Comparison of ENCODE assay signal across 13 mouse cellular contexts in genomic region chr1:51647955-51648354, GRCm38 (mm10).
DNase-seq lines count a peak whose midpoint lies in the region; ATAC-seq and TF ChIP-seq lines count a peak whose summit lies in the region.
"Had no signal": no experiment of that assay in that cellular context is flagged by ENCODE, and none has a peak within 500 bp of the region (broad histone marks: within the 10 kb centered on the region; RNA-seq: fewer than 3 reads in every experiment).

No protein-coding gene starts in this region.

- H3K27ac ChIP-seq in embryonic facial prominence, embryonic 14.5 days (replicated peaks; ENCODE audit: low read depth, low read length), result no peak overlapping the region
- H3K27ac ChIP-seq in embryonic facial prominence, embryonic 10.5 days (replicated peaks), result no peak overlapping the region
- H3K27ac ChIP-seq: hindbrain, embryonic 12.5 days; liver, embryonic 13.5 days; midbrain, embryonic 10.5 days had no signal

- WGBS in embryonic facial prominence, embryonic 14.5 days, result 66% methylated on average over 2 of the region's 2 CpGs
- WGBS in embryonic facial prominence, embryonic 10.5 days, result 85% methylated on average over 2 of the region's 2 CpGs
- 56% methylated on average over 2 of the region's 2 CpGs for WGBS in lung, adult 2 months

- H3K4me1 ChIP-seq in embryonic facial prominence, embryonic 14.5 days (ENCODE audit: control insufficient read depth, insufficient read depth, low read length), result peaks cover 9% of the 10 kb centered on the region
- peaks cover 23% of the 10 kb centered on the region for H3K4me1 ChIP-seq in embryonic facial prominence, embryonic 10.5 days
- H3K4me1 ChIP-seq in lung, adult 2 months (ENCODE audit: control insufficient read depth, insufficient read depth, low read length), result no peaks in the 10 kb centered on the region; the same call in 1 of the 2 replicates
- H3K4me1 ChIP-seq: liver, embryonic 13.5 days had no signal

- no peak overlapping the region for H3K4me2 ChIP-seq in embryonic facial prominence, embryonic 14.5 days (ENCODE audit: low read depth, low read length)
- H3K4me2 ChIP-seq: hindbrain, embryonic 12.5 days; liver, embryonic 13.5 days had no signal

- no peaks in the 10 kb centered on the region for H3K9me3 ChIP-seq in embryonic facial prominence, embryonic 14.5 days (ENCODE audit: control insufficient read depth, low read length)
- H3K9me3 ChIP-seq in embryonic facial prominence, embryonic 10.5 days, result no peaks in the 10 kb centered on the region
- H3K9me3 ChIP-seq: hindbrain, embryonic 12.5 days; liver, embryonic 13.5 days; midbrain, embryonic 10.5 days had no signal

- no peaks in the 10 kb centered on the region for H3K36me3 ChIP-seq in embryonic facial prominence, embryonic 14.5 days (ENCODE audit: control insufficient read depth, insufficient read depth, low read length)
- H3K36me3 ChIP-seq in embryonic facial prominence, embryonic 10.5 days (replicated peaks), result no peaks in the 10 kb centered on the region
- H3K36me3 ChIP-seq: hindbrain, embryonic 12.5 days; liver, embryonic 13.5 days; midbrain, embryonic 10.5 days had no signal

- no peak for TF ChIP-seq POLR2A in lung, adult 2 months (IDR thresholded peaks at IDR 0.05; ENCODE audit: borderline replicate concordance, extremely low read depth, low read depth, low read length)

- no peaks in the 10 kb centered on the region for H3K27me3 ChIP-seq in embryonic facial prominence, embryonic 14.5 days (replicated peaks; ENCODE audit: control insufficient read depth, insufficient read depth, low read length)
- no peaks in the 10 kb centered on the region for H3K27me3 ChIP-seq in embryonic facial prominence, embryonic 10.5 days (replicated peaks; ENCODE audit: low read depth, poor library complexity, severe bottlenecking)
- H3K27me3 ChIP-seq: hindbrain, embryonic 12.5 days; liver, embryonic 13.5 days had no signal

- ATAC-seq in embryonic facial prominence, embryonic 14.5 days (ENCODE audit: low read depth), result peak; percentile 30
- ATAC-seq in frontal cortex, adult (ENCODE audit: low TSS enrichment), result no peak

- no peak for DNase-seq in embryonic facial prominence, embryonic 14.5 days (ENCODE audit: low spot score)
- no peak for DNase-seq in embryonic facial prominence, embryonic 10.5 days (ENCODE audit: low spot score)
- DNase-seq in adipocyte (ENCODE audit: low spot score), result peak; percentile 92
- DNase-seq in gastrocnemius, postnatal 14 days, result peak; percentile 63
- peak; percentile 16 for DNase-seq in lung, adult 2 months
- DNase-seq in right cerebral cortex, postnatal 10 days (ENCODE audit: low spot score in 2 of 2), result no peak
- DNase-seq in right cerebral cortex, adult 2 months (ENCODE audit: low spot score in 2 of 2), result no peak
- DNase-seq: kidney, adult 9 months; liver, embryonic 13.5 days had no signal

- intact Hi-C loops in gastrocnemius, postnatal 14 days (cut with DNase I; ENCODE audit: low total_unique reads), result loop anchor here (5.0 to 10.0 kb wide), 3 partner anchors 299 to 447 kb away; no protein-coding TSS in a partner anchor

- TF ChIP-seq CTCF in lung, adult 2 months (IDR thresholded peaks at IDR 0.05; ENCODE audit: insufficient read depth, low read length), result no peak

- no peak overlapping the region for H3K9ac ChIP-seq in embryonic facial prominence, embryonic 14.5 days (ENCODE audit: low read depth, low read length)
- H3K9ac ChIP-seq: hindbrain, embryonic 12.5 days; liver, embryonic 13.5 days had no signal

- no peak overlapping the region for H3K4me3 ChIP-seq in embryonic facial prominence, embryonic 14.5 days (ENCODE audit: low read depth, low read length)
- H3K4me3 ChIP-seq in embryonic facial prominence, embryonic 10.5 days, result no peak overlapping the region
- no peak overlapping the region for H3K4me3 ChIP-seq in lung, adult 2 months (replicated peaks; ENCODE audit: extremely low read depth, low read depth, low read length)
- H3K4me3 ChIP-seq: erythroblast, embryonic 14.5 days; hindbrain, embryonic 12.5 days; liver, embryonic 13.5 days; midbrain, embryonic 10.5 days had no signal

Comparison
In these comparisons a context has a peak if more than half of its experiments do, and no peak if none do; other contexts are left out.
1. DNase-seq: peak in adipocyte (single experiment), gastrocnemius, postnatal 14 days (single experiment) and lung, adult 2 months (single experiment); none in embryonic facial prominence, embryonic 14.5 days (single experiment), embryonic facial prominence, embryonic 10.5 days (single experiment), right cerebral cortex, postnatal 10 days (0 of 2) and right cerebral cortex, adult 2 months (0 of 2).